Mouse (Mus musculus) embryonic fibroblast, embryonic 13.5 days (primary cell): ENCODE measurements around the gene Maats1.

Source experiments
- CTCF ChIP-seq: IDR thresholded peaks from 2 replicates; pipeline ENCODE4 v1.5.1; 2011; ENCODE audit warnings: mild to moderate bottlenecking, control low read depth, low read length, moderate library complexity, borderline replicate concordance; ENCODE audit not compliant: insufficient read depth
- POLR2A ChIP-seq: IDR thresholded peaks from 2 replicates; pipeline ENCODE4 v1.6.1; 2011; ENCODE audit warnings: low read depth, mild to moderate bottlenecking, control low read depth, low read length, moderate library complexity

- no peak; the same call in 1 of the 2 replicates for TF ChIP-seq POLR2A
- no peak for TF ChIP-seq CTCF
Observed at GRCm38 (mm10) chr16:38248331-38248961, 93.5 kb downstream of the Maats1 start.
